Mouse (Mus musculus) erythroblast, embryonic 14.5 days (primary cell): ENCODE measurements around the gene Wbp1. TPM values are rescaled to one million over a fixed set of nuclear protein-coding genes. Genes with fewer than 3 reads are reported as not detected.

Source experiments
- H3K27me3 ChIP-seq: 2 replicates; pipeline ENCODE4 v1.6.1; 2012; ENCODE audit warnings: inconsistent platforms; ENCODE audit not compliant: control insufficient read depth
- H3K36me3 ChIP-seq: 2 replicates; pipeline ENCODE4 v1.6.1; 2012; ENCODE audit warnings: mild to moderate bottlenecking, inconsistent platforms; ENCODE audit not compliant: control insufficient read depth
- H3K4me1 ChIP-seq: 2 replicates; pipeline ENCODE4 v1.6.1; 2012; ENCODE audit warnings: inconsistent platforms; ENCODE audit not compliant: control insufficient read depth
- H3K4me3 ChIP-seq: replicated peaks from 2 replicates; pipeline ENCODE3; 2012; ENCODE audit warnings: moderate library complexity, mild to moderate bottlenecking, inconsistent platforms
- H3K9me3 ChIP-seq: 2 replicates; pipeline ENCODE4 v1.6.1; 2012; ENCODE audit warnings: low read length, inconsistent platforms, mixed read lengths; ENCODE audit not compliant: control insufficient read depth
- GATA1 ChIP-seq: IDR thresholded peaks from 2 replicates; pipeline ENCODE4 v1.6.1; 2012; ENCODE audit warnings: low read length, inconsistent platforms, mixed read lengths
- TAL1 ChIP-seq: IDR thresholded peaks from 3 replicates; pipeline ENCODE4 v1.6.1; 2012; ENCODE audit warnings: low read length, inconsistent platforms, mixed read lengths
- polyA plus RNA-seq: library from polyadenylated mRNA; stranded (reverse); fragments of >175 nt; gene quantifications from 2 replicates; pipeline ENCODE4 v1.2.3, GENCODE M21; 2012

The Wbp1 gene
- polyA plus RNA-seq, 1 experiment: 16.2 TPM

DNA sequence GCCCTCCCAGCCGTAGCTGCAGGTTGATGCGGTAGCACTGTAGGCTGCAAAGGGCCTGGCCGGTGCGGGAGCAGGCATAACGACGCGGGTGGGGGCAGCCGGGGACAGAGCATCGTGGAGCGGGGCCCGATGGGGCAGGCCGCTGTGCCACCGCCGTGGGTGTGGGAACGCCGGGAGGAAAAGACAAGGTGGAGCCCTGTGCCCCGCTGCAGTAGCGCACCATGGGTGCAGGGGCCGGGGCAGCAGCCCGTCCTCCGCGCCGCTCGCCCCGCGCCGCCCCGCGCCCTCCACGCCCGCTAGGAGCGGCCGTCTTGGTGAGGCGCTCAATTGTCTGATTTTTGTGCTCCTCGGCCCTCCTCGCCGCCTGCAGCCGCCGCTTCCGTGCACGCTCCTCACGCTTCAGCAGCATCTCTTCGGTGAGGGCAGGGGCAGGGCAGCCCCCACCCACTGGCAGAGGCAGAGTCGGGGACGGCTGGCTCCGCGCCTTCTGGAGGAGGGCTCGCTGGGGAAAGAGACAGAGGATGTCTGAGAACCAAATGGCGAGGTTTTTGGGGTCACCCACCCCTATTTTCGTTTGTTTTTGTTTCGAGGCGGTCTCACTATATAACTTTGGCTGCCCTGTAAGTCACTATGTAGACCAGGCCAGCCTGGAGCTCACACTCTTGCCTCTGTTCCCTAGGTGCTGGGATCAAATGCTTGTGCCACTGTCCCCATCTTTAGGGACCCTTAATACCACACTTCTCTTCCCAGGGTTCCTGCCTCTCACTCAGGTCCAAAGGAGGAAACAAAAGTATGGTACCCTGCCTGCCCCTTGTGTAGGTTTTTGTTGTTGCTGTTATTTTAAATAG lies 728 bp upstream of the Wbp1 start:
- H3K27me3 ChIP-seq: no peaks in the 10 kb centered on the region
- H3K4me3 ChIP-seq: peak overlapping the region; percentile 86
- H3K4me1 ChIP-seq: peaks cover 83% of the 10 kb centered on the region
- peaks cover 47% of the 10 kb centered on the region for H3K36me3 ChIP-seq
- TF ChIP-seq TAL1: no peak
- TF ChIP-seq GATA1: no peak
- no peaks in the 10 kb centered on the region for H3K9me3 ChIP-seq

DNA sequence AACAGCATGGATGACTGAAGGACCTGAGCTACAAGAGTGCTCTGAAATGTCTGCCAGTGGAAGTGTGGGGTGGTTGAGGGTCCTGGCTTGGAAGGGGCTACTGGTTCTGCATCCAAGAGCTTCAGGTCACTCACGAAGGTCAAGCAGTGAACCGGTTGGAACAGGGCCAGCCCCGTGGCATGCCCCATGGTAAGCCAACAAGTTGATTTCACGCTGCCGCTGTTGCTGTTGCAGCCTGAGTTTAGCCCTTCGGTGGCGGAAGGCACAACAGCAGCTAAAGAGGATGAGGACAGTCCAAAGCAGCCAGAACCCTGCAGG lies 1.7 kb downstream of the Wbp1 start:
- Histone ChIP-seq H3K36me3 (peaks cover 55% of the 10 kb centered on the region), H3K4me3 (peak overlapping the region; percentile 86), H3K4me1 (peaks cover 93% of the 10 kb centered on the region), H3K27me3 (no peaks in the 10 kb centered on the region), H3K9me3 (no peaks in the 10 kb centered on the region)
- TF ChIP-seq GATA1 (no peak), TAL1 (no peak)

DNA sequence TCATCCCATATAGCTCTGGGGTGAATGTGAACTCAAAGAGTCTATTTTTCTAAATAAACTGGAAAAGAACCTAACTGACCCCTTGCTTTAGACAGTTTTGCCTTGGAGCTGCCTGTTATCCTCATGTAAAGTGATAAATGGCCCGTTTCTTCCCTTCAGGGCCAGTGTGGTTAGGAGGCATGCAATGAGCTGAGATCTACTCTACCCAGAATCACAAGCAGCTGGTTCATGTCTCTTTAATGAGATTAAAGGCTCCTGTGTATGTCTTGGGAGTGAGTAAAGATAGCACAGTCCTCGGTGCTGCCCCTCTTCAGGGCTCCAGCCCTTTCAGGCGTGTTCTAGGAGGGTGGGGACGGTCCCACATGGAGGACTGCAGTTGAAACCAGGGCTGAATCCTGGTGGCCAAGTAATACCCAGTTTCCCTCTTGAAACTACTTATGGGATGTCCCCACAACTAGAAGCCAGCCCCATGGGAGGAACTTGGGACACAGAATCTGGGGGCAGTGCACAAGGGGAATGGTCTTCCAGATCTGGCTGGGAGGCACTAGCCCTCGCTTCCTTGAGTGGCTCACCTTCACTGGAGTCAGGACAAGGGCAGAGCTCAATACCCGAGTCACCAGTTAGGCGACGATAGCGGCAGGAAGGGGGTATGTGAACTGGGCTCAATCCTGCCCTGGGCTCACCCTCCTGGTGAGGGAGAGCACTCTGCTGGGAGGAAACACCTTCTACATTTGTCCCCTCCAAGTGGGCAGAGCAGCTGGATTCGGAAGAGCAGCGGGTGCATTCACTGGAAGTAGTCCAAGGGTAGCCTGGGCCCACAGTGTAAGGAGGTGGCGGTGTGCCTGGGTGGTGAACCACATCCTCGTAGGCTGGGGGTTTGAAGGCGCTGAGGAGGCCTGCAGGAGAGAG lies 2.3 kb downstream of the Wbp1 start:
- Histone ChIP-seq H3K9me3 (no peaks in the 10 kb centered on the region), H3K4me3 (peak overlapping the region; percentile 86), H3K27me3 (no peaks in the 10 kb centered on the region), H3K36me3 (peaks cover 55% of the 10 kb centered on the region), H3K4me1 (peaks cover 93% of the 10 kb centered on the region)
- TF ChIP-seq TAL1 (no peak), GATA1 (no peak)

DNA sequence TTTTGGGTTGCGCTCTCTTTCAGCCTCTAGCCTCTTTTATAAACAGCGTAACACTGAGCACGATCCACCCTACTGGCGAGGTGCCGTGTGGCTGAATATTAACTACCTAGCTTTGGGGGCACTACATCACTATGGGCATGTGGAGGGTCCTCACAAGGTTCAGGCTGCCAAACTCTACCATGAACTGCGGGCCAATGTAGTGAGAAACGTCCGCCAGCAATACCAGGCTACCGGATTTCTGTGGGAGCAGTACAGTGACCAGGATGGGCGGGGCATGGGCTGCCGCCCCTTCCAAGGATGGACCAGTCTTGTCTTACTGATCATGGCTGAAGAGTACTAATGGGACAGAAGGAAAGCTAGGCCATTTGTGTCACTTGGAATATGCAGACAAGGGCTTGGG lies 3.0 kb downstream of the Wbp1 start:
- Histone ChIP-seq H3K9me3 (no peaks in the 10 kb centered on the region), H3K4me1 (peaks cover 91% of the 10 kb centered on the region), H3K4me3 (no peak overlapping the region), H3K27me3 (no peaks in the 10 kb centered on the region), H3K36me3 (peaks cover 51% of the 10 kb centered on the region)
- no peak for TF ChIP-seq GATA1
- TF ChIP-seq TAL1: no peak

DNA sequence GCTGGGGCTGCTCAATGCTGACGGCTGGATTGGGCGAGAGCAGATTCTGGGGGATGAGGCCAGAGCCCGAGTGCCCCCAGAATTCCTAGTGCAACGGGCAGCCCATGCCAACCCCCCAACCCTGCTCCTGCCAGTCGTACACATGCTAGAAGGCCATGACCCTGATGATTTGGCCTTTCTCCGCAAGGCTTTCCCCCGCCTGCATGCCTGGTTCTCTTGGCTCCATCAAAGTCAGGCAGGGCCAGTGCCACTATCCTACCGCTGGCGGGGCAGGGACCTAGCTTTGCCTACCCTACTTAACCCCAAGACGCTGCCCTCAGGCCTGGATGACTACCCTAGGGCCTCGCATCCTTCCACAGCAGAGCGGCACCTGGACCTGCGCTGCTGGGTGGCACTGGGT lies 3.7 kb downstream of the Wbp1 start:
- TF ChIP-seq GATA1 (no peak), TAL1 (no peak)
- Histone ChIP-seq H3K9me3 (no peaks in the 10 kb centered on the region), H3K27me3 (no peaks in the 10 kb centered on the region), H3K36me3 (peaks cover 50% of the 10 kb centered on the region), H3K4me1 (peaks cover 85% of the 10 kb centered on the region), H3K4me3 (no peak overlapping the region)

DNA sequence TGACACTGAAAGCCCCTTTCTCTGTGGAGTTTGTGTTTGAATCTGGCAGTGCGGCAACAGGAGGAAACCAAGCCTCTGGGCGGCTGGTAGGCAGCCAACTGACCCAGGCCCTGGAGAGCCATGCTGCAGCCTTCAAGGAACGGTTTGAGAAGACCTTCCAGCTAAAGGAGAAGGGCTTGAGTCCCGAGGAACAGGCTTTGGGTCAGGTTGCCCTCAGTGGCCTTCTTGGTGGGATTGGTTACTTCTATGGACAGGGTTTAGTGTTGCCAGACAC lies 4.3 kb downstream of the Wbp1 start:
- Histone ChIP-seq H3K4me3 (no peak overlapping the region), H3K4me1 (peaks cover 82% of the 10 kb centered on the region), H3K27me3 (no peaks in the 10 kb centered on the region), H3K36me3 (peaks cover 51% of the 10 kb centered on the region), H3K9me3 (no peaks in the 10 kb centered on the region)
- TF ChIP-seq GATA1 (no peak), TAL1 (no peak)

DNA sequence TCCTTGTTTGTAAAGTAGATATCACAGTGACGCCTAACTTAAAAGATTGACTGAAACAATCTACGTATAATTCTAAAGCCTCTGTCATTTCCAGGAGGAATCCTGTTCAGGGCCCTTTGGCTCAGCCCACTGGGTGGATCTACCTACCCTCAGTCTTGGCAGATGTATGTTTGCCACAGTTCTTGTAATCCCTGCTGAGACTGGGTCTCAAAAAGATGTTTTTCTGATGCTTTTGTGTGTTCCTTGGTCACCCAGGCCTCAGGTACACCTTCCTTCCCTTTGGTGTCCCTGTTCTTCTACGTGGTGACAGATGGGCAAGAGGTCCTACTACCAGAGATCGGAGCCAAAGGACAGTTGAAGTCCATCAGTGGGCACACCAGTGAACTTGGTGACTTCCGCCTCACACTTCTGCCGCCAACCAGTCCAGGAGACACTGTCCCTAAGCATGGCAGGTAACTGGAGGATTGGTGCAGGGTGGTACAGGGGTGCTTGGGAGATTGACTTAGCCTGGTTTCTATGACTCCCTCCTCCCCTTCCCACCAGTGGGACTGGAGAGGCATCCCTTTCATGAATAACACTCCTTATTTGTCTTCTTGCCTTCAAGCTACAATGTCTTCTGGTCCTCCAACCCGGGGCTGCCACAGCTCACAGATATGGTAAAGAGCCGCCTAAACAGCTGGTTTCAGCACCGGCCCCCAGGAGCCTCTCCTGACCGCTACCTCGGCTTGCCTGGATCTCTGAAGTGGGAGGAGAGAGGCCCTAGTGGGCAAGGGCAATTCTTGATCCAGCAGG lies 4.8 kb downstream of the Wbp1 start:
- Histone ChIP-seq H3K36me3 (peaks cover 56% of the 10 kb centered on the region), H3K4me3 (peak overlapping the region; percentile 93), H3K9me3 (no peaks in the 10 kb centered on the region), H3K27me3 (no peaks in the 10 kb centered on the region), H3K4me1 (peaks cover 82% of the 10 kb centered on the region)
- TF ChIP-seq GATA1: no peak
- TF ChIP-seq TAL1: no peak

DNA sequence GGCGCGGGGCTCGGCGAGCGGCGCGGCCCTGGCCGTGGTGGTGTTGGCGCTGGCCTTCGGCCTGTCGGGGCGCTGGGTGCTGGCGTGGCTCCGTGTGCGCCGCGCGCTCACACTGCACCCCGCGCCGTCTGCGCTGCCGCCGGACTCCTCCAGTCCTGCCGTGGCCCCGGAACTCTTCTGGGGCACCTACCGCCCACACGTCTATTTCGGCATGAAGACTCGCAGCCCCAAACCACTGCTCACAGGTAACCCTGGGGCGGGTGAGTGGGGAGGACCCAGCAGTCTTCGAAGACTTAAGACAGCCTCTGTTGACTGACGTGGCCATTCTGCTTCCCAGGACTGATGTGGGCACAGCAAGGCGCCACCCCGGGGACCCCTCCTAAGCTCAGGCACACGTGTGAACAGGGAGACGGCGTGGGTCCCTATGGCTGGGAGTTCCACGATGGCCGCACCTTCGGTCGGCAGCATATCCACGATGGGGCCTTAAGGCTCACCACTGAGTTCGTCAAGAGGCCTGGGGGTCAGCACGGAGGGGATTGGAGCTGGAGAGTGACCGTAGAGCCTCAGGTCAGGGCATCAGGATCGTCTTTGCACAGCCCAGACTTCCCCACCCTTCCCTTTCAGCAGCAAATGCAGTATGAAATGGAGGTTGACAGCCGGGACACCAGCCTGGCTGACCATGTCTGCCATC lies 5.5 kb downstream of the Wbp1 start:
- no peaks in the 10 kb centered on the region for H3K27me3 ChIP-seq
- H3K4me1 ChIP-seq: peaks cover 86% of the 10 kb centered on the region
- H3K9me3 ChIP-seq: no peaks in the 10 kb centered on the region
- TF ChIP-seq GATA1: no peak
- no peak for TF ChIP-seq TAL1
- peaks cover 63% of the 10 kb centered on the region for H3K36me3 ChIP-seq
- peak overlapping the region; percentile 93 for H3K4me3 ChIP-seq
